Mouse (Mus musculus): ENCODE measurements around the gene Gimap7.
"Not testable (repeated sequence)": the region's sequence is repeated elsewhere in the genome, so short reads cannot be mapped to it uniquely, and the experiment has no call there.

The Gimap7 gene

DNA sequence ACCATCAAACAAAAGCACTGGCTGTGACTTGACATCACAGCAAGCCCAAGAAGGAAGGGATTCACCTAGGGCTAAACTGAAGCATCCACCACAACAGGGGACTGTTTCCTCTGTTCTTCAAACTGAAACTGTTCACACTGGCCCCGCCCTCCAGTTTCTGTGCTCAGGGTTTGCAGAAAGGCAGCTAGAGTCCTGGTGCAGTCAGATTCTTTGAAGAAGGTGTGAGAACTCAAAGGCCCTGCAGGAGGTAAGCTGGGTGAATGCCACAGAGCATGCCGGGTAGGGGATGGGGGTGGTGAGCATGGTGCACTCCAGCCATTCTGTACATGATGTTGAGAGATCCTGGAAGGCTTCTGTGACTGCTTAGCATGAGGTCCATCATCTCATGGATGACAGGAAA lies at the start of gene Gimap7, which contains the start of gene Gm28053:
Gimap7 (plus strand) TSS at position 167 of the 400 bp plus-strand sequence.
Gm28053 (plus strand) TSS at position 153 of the 400 bp plus-strand sequence.
- DNase-seq (ENCODE audit: extremely low read depth, low read depth, low spot score), result no peak

GRCm38 (mm10) chr6:48669446-48669969 lies 48.9 kb upstream of the Gimap7 start:
- no peak for DNase-seq (ENCODE audit: extremely low read depth, low read depth, low spot score)

DNA sequence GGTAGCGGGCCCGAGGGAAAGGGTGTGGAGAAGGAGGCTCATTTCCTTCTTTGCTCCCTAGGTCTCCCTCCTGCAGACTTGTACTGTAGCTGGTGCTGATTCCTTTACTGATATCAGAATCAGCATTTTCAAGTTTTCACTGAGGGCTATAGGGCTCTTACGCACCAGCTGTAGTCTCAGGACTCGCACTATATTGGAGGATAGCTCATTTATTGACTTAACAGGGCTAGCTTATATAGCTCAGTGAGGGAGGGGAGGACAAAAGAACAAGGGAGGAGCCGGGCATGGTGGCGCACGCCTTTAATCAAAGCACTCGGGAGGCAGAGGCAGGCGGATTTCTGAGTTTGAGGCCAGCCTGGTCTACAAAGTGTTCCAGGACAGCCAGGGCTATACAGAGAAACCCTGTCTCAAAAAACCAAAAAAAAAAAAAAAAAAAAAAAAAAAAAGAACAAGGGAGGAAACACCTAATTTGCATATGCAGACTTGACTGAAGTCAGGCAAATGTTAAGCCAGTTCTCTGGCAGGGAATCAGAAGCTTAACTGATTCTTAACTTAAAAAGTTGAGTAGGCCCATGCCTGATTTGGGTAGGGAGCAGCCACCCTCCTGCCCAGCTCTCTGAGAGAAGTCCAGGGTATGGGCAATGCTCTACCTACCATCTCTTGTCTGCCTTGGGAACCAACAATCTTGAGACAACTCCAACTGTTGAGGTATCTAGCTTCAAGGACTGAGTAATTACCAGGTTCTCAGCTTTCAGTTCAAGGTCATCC lies 43.9 kb upstream of the Gimap7 start:
- no peak for DNase-seq (ENCODE audit: extremely low read depth, low read depth, low spot score)

- no peak for DNase-seq (ENCODE audit: extremely low read depth, low read depth, low spot score)
Observed at GRCm38 (mm10) chr6:48675400-48675930, 43.0 kb upstream of the Gimap7 start.

DNA sequence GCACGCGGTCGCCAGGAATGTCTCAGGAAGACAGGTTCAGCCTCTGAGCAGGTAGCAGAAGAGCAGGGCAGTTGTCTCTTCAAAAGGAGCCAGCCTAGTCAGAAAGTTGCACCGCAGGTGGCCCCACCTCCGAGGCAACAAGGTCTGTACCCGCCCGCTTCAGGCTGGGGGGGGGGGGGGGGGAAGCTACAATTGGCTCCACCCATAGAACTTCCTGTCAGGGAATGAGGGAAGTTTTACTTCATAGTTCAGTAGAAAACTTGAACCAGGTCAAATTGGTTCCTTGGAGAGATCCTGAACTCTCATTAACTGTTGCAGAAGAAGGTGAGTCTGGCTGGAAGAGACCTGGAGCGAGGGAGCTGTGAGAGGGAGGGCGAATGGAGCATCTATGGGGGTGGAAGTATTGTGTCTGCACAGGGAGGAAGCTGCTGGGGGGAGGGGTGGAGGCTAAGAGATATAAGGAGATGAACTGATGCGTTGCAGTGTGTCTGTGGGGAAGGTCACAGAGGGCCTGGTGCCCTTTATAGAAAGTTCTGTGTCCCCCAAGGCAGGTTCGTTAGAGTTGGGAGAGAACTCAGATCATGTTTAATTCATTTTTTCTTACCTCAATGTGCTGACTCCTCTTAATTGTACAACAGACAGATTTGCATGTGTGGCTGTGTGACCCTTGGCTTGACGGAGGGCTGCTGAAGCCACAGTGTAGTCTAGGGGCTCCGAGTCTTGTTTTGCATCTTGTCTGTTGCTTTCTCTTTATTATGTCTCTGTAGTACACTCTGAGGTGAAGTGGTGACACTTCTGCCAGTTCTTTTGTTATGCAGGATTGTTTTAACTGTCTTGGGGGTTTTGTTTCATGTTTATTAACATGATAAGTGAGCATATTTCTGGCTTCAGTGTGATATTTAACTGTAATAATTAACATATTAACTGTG lies 42.2 kb upstream of the Gimap7 start, which contains the start of gene Gimap9:
Gimap9 (plus strand) TSS at position 199 of the 929 bp plus-strand sequence.
- no peak for DNase-seq (ENCODE audit: extremely low read depth, low read depth, low spot score)

GRCm38 (mm10) chr6:48676860-48677415 lies 41.5 kb upstream of the Gimap7 start:
- no peak for DNase-seq (ENCODE audit: extremely low read depth, low read depth, low spot score)

GRCm38 (mm10) chr6:48677492-48678345 lies 40.7 kb upstream of the Gimap7 start:
- no peak for DNase-seq (ENCODE audit: extremely low read depth, low read depth, low spot score)

DNA sequence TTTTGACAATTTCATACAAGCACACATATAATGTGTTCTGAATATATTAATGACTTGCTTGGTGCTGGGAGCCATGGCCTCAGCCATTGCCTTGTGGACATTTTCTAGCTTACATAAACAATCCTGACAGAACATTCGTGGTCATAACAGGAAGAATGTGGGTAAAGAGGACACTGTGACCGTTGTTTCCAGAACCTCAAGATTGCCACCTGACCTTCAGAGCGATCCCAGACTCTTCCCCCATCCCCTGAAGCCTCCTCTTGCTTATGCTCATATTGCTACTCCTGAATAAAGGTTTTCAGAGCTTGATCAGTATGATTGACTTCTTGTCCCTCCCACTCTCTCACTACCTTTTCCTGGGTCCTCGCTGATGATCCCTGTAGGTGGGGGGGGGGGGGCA lies 40.0 kb upstream of the Gimap7 start:
- DNase-seq (ENCODE audit: extremely low read depth, low read depth, low spot score), result no peak

GRCm38 (mm10) chr6:48679701-48680100 lies 38.7 kb upstream of the Gimap7 start:
- DNase-seq (ENCODE audit: extremely low read depth, low read depth, low spot score), result no peak

- DNase-seq (ENCODE audit: extremely low read depth, low read depth, low spot score), result no peak
Observed at GRCm38 (mm10) chr6:48680421-48680820, 38.0 kb upstream of the Gimap7 start.

GRCm38 (mm10) chr6:48681472-48682090 lies 36.8 kb upstream of the Gimap7 start:
- DNase-seq (ENCODE audit: extremely low read depth, low read depth, low spot score), result no peak

- no peak for DNase-seq (ENCODE audit: extremely low read depth, low read depth, low spot score)
Observed at GRCm38 (mm10) chr6:48682271-48682670, 36.1 kb upstream of the Gimap7 start.

DNA sequence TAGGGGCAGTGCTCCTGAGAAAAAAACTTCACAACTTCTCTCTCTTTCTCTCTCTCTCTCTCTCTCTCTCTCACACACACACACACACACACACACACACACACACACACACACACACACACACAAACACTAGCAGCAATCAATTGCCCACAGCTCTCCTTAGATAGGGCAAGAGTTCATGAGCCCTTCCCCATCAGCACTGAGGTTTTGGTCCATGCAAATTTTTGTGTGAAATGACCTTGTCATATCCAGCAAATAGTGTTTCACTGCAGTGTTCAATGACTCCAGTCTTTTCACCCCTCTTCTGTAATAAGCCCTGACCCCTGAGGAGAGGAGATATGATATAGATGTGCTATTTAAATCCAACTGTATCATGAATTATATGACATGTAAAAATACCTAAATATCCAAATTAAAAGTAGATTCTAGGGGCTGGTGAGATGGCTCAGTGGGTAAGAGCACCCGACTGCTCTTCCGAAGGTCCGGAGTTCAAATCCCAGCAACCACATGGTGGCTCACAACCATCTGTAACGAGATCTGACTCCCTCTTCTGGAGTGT lies 35.1 kb upstream of the Gimap7 start:
- DNase-seq (ENCODE audit: extremely low read depth, low read depth, low spot score), result not testable (repeated sequence)

GRCm38 (mm10) chr6:48684319-48684718 lies 34.1 kb upstream of the Gimap7 start, which contains the start of gene Gimap4:
Gimap4 (plus strand) TSS chr6:48684549.
- no peak for DNase-seq (ENCODE audit: extremely low read depth, low read depth, low spot score)

DNA sequence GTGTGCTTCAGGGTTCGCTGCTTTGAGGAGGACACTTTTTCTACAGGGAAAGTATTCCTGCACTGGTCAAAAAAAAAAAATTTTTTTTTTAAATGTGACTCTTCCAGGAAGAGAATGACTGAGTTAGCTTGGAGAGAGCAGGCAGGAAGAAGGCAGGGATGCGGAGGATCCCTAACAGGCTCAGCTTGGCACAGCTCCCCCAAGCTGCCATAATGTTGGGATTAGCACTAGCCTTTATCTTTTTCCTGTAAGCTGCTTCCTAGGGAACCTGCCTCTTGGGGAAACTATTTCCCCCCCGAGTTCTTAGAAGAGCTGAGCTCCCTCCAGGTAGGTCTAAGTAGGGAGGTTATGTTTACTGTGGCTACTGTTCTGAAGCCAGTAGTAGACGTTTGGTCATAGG lies 33.6 kb upstream of the Gimap7 start:
- DNase-seq (ENCODE audit: extremely low read depth, low read depth, low spot score), result no peak

DNA sequence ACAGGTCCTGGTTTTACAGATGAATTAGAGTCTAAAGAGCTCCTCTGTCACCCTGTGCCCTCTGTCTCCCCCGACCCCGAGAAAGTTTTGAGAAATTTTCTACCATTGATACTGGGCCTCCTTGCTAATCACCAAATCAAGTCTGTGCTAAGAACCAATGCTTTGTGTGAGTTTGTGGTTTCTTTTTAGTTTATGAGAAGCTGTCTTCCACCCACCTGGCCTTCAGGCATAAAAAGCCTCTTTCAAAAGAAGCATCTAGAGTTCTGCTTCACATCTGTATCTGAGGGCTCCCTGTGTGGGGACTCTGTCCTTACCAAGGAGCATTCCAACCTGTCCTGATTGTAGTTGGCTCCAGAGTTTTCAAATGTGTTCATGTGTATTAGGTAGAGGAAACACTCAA lies 33.2 kb upstream of the Gimap7 start:
- DNase-seq (ENCODE audit: extremely low read depth, low read depth, low spot score), result no peak

DNA sequence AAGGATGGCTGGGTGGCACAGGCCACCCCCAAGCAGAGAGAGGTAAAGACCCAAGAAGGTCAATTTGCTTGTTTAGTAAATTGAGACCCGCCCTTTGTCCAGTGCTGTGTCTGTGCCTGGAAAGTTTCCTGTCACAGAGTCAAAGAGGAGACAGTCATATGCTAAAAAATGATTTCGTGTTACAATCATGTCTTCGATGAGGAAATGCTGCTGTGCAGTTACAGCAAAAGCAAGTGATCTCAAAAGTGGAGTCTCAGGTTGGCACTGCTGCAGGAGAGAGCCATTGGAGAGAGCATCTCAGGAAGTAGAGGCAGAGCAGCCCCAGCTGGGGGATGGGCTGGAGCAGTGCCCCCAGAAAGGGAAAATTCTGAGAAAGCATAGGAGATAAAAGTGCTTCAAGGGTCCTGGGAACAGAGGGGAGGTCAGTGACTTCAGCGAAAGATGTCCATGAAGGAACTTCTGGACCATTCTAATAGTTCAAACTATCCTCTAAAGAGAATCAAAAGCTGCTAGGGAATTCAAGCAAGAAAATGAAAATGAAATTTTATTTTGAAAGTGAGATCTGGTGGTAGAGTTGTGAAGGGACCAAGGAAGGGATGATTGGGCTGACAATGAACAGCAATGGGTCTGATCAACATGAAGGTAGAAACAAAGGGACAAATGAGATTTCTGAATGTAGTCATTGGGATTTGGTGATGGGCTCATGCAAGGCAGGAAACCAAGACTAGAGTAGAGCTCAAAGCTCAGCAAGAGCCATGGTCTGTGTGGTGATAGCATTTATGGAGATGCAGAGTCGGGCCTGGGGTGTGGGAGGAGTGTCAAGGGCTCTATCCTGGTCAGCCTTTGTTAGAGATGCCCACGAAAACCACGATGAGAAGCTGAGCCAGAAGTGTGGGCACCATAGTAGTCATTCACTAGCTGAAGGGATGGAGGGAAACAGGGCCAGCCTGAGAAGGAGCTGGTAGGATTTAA lies 32.4 kb upstream of the Gimap7 start:
- DNase-seq (ENCODE audit: extremely low read depth, low read depth, low spot score), result no peak

- DNase-seq (ENCODE audit: extremely low read depth, low read depth, low spot score), result no peak
Observed at GRCm38 (mm10) chr6:48687077-48687476, 31.3 kb upstream of the Gimap7 start.
